Mouse (Mus musculus) bone marrow, adult 2 months (tissue): Measurements from ENCODE around the gene Lrrc17. TPM values are rescaled to one million over a fixed set of nuclear protein-coding genes. Genes with fewer than 3 reads are reported as not detected.

Experiments
- H3K27ac ChIP-seq: fragments of 200-500 bp; 2 replicates; pipeline ENCODE4 v1.5.1; 2012; ENCODE audit warnings: low read depth, mild to moderate bottlenecking, control low read depth, inconsistent platforms, low read length; ENCODE audit not compliant: control insufficient read depth, poor library complexity, insufficient read depth
- H3K4me1 ChIP-seq: fragments of 200-500 bp; 2 replicates; pipeline ENCODE4 v1.6.1; 2011; ENCODE audit warnings: low read length; ENCODE audit not compliant: control insufficient read depth, insufficient read depth
- H3K4me3 ChIP-seq: fragments of 200-500 bp; replicated peaks from 2 replicates; pipeline ENCODE3; 2011; ENCODE audit warnings: mild to moderate bottlenecking, low read depth, low read length, control low read depth; ENCODE audit not compliant: control insufficient read depth
- CTCF ChIP-seq: fragments of 200-500 bp; IDR thresholded peaks from 2 replicates; pipeline ENCODE4 v1.5.1; 2011; ENCODE audit warnings: low read length, control low read depth; ENCODE audit not compliant: control insufficient read depth, insufficient read depth
- POLR2A ChIP-seq: fragments of 200-500 bp; IDR thresholded peaks from 2 replicates; pipeline ENCODE4 v1.6.1; 2011; ENCODE audit warnings: low read depth, mild to moderate bottlenecking, control low read depth, low read length, borderline replicate concordance; ENCODE audit not compliant: control insufficient read depth
- WGBS: fragments of 180-500 bp; shearing (Covaris S2); methylation state at CpG from one replicate; pipeline ENCODE4 v1.1.7; 2018; 5-methylcytosine and 5-hydroxymethylcytosine counted together
- polyA plus RNA-seq: library from polyadenylated mRNA; stranded (reverse); fragments of >200 nt; gene quantifications from 2 replicates; pipeline ENCODE4 v1.2.4, GENCODE M21; 2011; ENCODE audit warnings: low replicate concordance; ENCODE audit not compliant: missing spikeins, insufficient read depth, insufficient read length

The Lrrc17 gene
- polyA plus RNA-seq, 1 experiment: 2.7 TPM

- H3K4me1 ChIP-seq: no peaks in the 10 kb centered on the region; the same call in 1 of the 2 replicates
- WGBS: 55% methylated on average over 8 of the region's 8 CpGs
Observed at GRCm38 (mm10) chr5:21547005-21547404, 3.6 kb downstream of the Lrrc17 start.

DNA sequence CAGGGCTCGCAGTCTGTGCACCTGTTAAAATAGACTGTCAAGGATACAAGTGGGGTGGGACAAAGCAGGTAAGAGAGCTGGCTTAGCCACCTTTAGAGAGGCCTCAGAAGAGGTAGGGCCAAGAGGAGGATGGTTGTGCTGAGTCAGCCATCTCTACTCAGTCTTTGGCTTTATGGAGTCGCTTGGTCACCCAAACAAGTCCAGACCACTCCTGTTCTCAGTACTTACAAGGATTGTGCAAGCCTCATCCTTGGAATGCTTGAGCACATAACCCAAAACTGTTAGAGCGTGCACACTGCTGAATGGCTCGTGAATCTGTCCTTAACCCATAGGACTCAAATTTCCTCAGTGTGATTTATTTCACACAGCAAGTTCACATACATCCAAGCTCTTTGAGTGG lies 10.3 kb downstream of the Lrrc17 start:
- H3K4me3 ChIP-seq: no peak overlapping the region
- no peak overlapping the region for H3K27ac ChIP-seq
- TF ChIP-seq POLR2A (no peak), CTCF (no peak)
- 76% methylated on average over 4 of the region's 4 CpGs for WGBS
- no peaks in the 10 kb centered on the region for H3K4me1 ChIP-seq

More at GRCm38 (mm10) chr5:21547005-21547404, 3.6 kb downstream of the Lrrc17 start:
- TF ChIP-seq CTCF (no peak), POLR2A (no peak)
- Histone ChIP-seq H3K27ac (no peak overlapping the region), H3K4me3 (no peak overlapping the region)

GRCm38 (mm10) chr5:21554732-21555131 lies 11.4 kb downstream of the Lrrc17 start:
- H3K27ac ChIP-seq: no peak overlapping the region
- TF ChIP-seq POLR2A: no peak
- TF ChIP-seq CTCF: no peak
- 68% methylated on average over 1 of the region's 1 CpGs for WGBS
- H3K4me1 ChIP-seq: no peaks in the 10 kb centered on the region
- H3K4me3 ChIP-seq: no peak overlapping the region

DNA sequence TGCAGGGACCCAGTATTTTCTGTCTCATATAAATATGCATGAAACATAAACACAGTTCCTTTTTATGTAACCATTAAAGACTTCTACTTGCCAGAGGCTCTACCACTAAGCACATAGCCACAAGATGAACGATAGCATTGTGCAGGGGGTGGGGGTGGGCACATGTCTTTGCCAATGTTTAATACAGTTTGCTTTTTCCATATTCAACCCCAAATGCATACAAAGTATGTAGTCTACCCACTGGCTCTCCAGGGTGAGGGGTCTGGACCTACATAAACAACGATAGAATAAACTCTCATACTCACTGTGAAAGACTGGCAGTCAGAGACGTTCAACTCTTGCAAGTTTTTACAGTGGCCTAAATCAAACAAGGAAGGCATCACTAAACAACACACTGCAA lies 13.1 kb downstream of the Lrrc17 start:
- no peak overlapping the region for H3K27ac ChIP-seq
- H3K4me1 ChIP-seq: no peaks in the 10 kb centered on the region
- TF ChIP-seq POLR2A (no peak), CTCF (no peak)
- H3K4me3 ChIP-seq: no peak overlapping the region
- WGBS: 68% methylated on average over 3 of the region's 3 CpGs

GRCm38 (mm10) chr5:21563936-21564335 lies 20.6 kb downstream of the Lrrc17 start:
- Histone ChIP-seq H3K27ac (no peak overlapping the region), H3K4me3 (no peak overlapping the region), H3K4me1 (no peaks in the 10 kb centered on the region; the same call in 1 of the 2 replicates)
- TF ChIP-seq POLR2A: no peak
- WGBS: 8% methylated on average over 2 of the region's 2 CpGs

DNA sequence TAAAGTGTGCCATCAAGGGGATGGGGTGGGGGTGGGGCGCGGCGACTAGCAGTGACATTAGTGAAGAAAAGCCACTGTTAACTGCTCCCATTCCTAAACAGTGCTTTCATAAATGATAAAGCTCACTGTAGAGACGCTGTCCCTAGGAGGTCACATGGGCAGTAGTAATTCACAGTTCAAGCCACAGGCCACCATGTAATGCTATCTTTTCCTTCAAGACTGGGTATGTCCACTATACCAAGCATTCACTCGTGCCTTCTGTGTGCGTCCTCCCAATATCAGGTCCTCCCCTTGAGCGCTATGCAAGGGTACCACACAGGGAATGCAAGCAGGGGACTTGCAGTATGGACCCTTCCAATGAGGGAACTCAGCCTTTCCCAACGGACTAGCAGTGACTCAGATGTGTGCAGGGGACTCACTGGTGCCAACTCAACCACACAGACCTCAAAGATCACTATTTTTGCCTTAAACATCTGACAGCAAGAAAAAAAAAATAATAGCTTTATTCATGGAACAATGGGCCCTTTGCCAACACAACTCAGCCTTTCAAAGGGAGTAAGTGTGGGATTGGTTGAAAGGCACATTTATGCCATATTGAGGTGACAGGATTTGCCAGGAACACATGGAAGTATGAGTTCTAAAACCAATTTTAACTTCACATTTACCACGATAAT lies 22.2 kb downstream of the Lrrc17 start:
- Histone ChIP-seq H3K4me3 (no peak overlapping the region), H3K4me1 (no peaks in the 10 kb centered on the region; the same call in 1 of the 2 replicates), H3K27ac (no peak overlapping the region)
- TF ChIP-seq CTCF: no peak
- no peak for TF ChIP-seq POLR2A
- WGBS: 82% methylated on average over 9 of the region's 9 CpGs

DNA sequence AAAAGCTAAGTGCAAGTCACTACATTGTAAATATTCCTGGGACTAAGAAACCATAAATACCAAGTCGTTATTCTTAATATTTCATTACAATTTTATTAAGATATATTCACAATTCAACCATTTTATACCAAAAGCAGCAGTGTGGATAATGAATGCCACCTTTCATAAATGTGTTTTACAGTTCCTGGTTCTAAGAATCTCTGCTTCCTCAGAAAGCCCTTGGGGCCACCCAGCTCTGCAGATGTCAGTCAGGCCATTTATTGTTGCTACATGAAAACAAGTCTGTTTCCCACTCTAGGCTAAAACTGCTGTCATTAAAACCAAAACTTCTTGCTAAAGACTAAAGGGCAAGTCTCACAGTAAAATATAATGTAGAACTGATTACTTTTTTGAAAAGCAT lies 24.4 kb downstream of the Lrrc17 start:
- no peaks in the 10 kb centered on the region; the same call in 1 of the 2 replicates for H3K4me1 ChIP-seq
- WGBS: 59% methylated on average over 1 of the region's 1 CpGs
- H3K27ac ChIP-seq: no peak overlapping the region
- H3K4me3 ChIP-seq: no peak overlapping the region
- no peak for TF ChIP-seq POLR2A

DNA sequence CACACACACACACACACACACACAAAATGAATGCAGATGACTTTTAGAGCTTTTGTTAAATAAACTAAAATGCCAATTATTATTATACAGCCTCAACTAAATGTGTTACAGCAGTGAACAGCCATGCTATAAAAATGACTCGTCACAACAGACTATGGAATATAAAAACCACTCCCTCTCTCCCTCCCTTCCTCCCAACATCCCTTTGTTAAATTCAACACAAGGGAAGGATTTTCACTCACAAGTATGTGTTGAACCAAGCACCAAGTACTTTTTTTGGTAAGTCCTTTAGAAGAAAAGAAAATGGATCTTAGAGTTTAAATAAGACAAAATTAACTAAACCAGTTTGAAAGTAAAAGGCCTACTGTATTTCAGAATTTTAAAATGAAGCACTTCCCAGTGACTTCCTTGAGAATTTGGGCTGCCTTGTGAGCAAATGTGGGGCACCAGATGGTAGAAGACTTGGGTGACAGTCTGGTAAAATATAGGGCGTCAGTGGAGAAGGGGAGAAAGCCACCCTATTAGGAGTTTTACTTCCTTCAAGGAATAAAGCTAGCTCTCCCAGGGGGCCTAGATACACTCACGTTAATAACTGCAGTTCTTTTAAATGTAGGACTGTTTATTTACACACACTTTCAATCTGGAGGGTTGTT lies 29.5 kb downstream of the Lrrc17 start:
- WGBS: 73% methylated on average over 3 of the region's 3 CpGs
- Histone ChIP-seq H3K4me3 (no peak overlapping the region), H3K27ac (no peak overlapping the region), H3K4me1 (no peaks in the 10 kb centered on the region; the same call in 1 of the 2 replicates)
- no peak for TF ChIP-seq POLR2A
- TF ChIP-seq CTCF: no peak
